Mouse (Mus musculus) kidney, postnatal 36 days (tissue): ENCODE results near the gene Cdc42ep5.

Experiments used
- DNase-seq, 2 experiments: peaks; one replicate each; pipeline ENCODE4 v3.0.0; 2021 to 2022; ENCODE audit warnings: mixed read lengths in 2 of 2

Cdc42ep5 gene

GRCm38 (mm10) chr7:4145552-4146190 lies 19.0 kb downstream of the Cdc42ep5 start:
- peak; percentile 59 to 78 for DNase-seq

GRCm38 (mm10) chr7:4144766-4145551 lies 19.7 kb downstream of the Cdc42ep5 start:
- DNase-seq: no peak

GRCm38 (mm10) chr7:4144046-4144445 lies 20.6 kb downstream of the Cdc42ep5 start:
- DNase-seq: no peak

GRCm38 (mm10) chr7:4143506-4143905 lies 21.2 kb downstream of the Cdc42ep5 start:
- DNase-seq: no peak

- DNase-seq: no peak
Measured at GRCm38 (mm10) chr7:4142796-4143445, 21.7 kb downstream of the Cdc42ep5 start.

- DNase-seq: no peak
Measured at GRCm38 (mm10) chr7:4141648-4142325, 22.9 kb downstream of the Cdc42ep5 start.

- no peak for DNase-seq
Measured at GRCm38 (mm10) chr7:4139391-4139790, 25.3 kb downstream of the Cdc42ep5 start.

- DNase-seq: no peak
Measured at GRCm38 (mm10) chr7:4138671-4139070, 26.0 kb downstream of the Cdc42ep5 start.

- DNase-seq: no peak
Measured at GRCm38 (mm10) chr7:4138181-4138580, 26.5 kb downstream of the Cdc42ep5 start.

GRCm38 (mm10) chr7:4137746-4138145 lies 26.9 kb downstream of the Cdc42ep5 start:
- no peak for DNase-seq

GRCm38 (mm10) chr7:4136771-4137531 lies 27.7 kb downstream of the Cdc42ep5 start, which contains the start of gene Leng8:
Gene Leng8 (plus strand): TSS chr7:4137039.
- DNase-seq: peak; percentile 99

GRCm38 (mm10) chr7:4136404-4136770 lies 28.3 kb downstream of the Cdc42ep5 start:
- DNase-seq: no peak

- no peak for DNase-seq
Measured at GRCm38 (mm10) chr7:4134911-4135310, 29.7 kb downstream of the Cdc42ep5 start.

GRCm38 (mm10) chr7:4132998-4133397 lies 31.7 kb downstream of the Cdc42ep5 start:
- DNase-seq: no peak

GRCm38 (mm10) chr7:4132581-4132980 lies 32.1 kb downstream of the Cdc42ep5 start:
- no peak for DNase-seq

- no peak for DNase-seq
Measured at GRCm38 (mm10) chr7:4131964-4132363, 32.7 kb downstream of the Cdc42ep5 start.

- DNase-seq: peak; percentile 82 to 94
Measured at GRCm38 (mm10) chr7:4130686-4131452, 33.8 kb downstream of the Cdc42ep5 start.

GRCm38 (mm10) chr7:4128860-4129259 lies 35.8 kb downstream of the Cdc42ep5 start:
- DNase-seq: no peak

- no peak for DNase-seq
Measured at GRCm38 (mm10) chr7:4127894-4128293, 36.8 kb downstream of the Cdc42ep5 start.

GRCm38 (mm10) chr7:4126992-4127785 lies 37.5 kb downstream of the Cdc42ep5 start:
- no peak for DNase-seq

- no peak for DNase-seq
Measured at GRCm38 (mm10) chr7:4125306-4125705, 39.4 kb downstream of the Cdc42ep5 start.
